Mouse (Mus musculus) E14TG2a.4 (cell line): Measurements from ENCODE around the gene Foxm1.

Source experiments
- H3K27me3 ChIP-seq: 2 replicates; pipeline ENCODE4 v1.6.1; 2014; ENCODE audit warnings: low read length, control low read depth; ENCODE audit not compliant: insufficient read depth
- H3K36me3 ChIP-seq: 2 replicates; pipeline ENCODE4 v1.6.1; 2014; ENCODE audit warnings: low read length, control low read depth; ENCODE audit not compliant: insufficient read depth
- H3K4me1 ChIP-seq: replicated peaks from 2 replicates; pipeline ENCODE4 v1.6.1; 2014; ENCODE audit warnings: low read depth, low read length, control low read depth
- H3K4me3 ChIP-seq: replicated peaks from 2 replicates; pipeline ENCODE4 v1.5.1; 2014; ENCODE audit warnings: mild to moderate bottlenecking, low read length
- H3K9me3 ChIP-seq: 2 replicates; pipeline ENCODE4 v1.6.1; 2014; ENCODE audit warnings: low read length, control low read depth
- CTCF ChIP-seq: conservative IDR thresholded peaks from 2 replicates; pipeline ENCODE4 v1.5.1; 2014; ENCODE audit warnings: low read length
- NANOG ChIP-seq: IDR thresholded peaks from 2 replicates; pipeline ENCODE4 v1.6.1; 2014; ENCODE audit warnings: borderline replicate concordance, low read length, mixed read lengths
- POU5F1 ChIP-seq: IDR thresholded peaks from 2 replicates; pipeline ENCODE4 v1.6.1; 2014; ENCODE audit warnings: low read length, borderline replicate concordance

Gene Foxm1

GRCm38 (mm10) chr6:128389185-128389584 lies 26.4 kb downstream of the Foxm1 start:
- TF ChIP-seq CTCF (no peak), NANOG (no peak), POU5F1 (no peak)
- Histone ChIP-seq H3K9me3 (no peaks in the 10 kb centered on the region), H3K4me3 (no peak overlapping the region), H3K27me3 (no peaks in the 10 kb centered on the region), H3K4me1 (0 out of 2 replicates have a peak, but pooled peaks cover 3% of the 10 kb centered on the region), H3K36me3 (no peaks in the 10 kb centered on the region)

DNA sequence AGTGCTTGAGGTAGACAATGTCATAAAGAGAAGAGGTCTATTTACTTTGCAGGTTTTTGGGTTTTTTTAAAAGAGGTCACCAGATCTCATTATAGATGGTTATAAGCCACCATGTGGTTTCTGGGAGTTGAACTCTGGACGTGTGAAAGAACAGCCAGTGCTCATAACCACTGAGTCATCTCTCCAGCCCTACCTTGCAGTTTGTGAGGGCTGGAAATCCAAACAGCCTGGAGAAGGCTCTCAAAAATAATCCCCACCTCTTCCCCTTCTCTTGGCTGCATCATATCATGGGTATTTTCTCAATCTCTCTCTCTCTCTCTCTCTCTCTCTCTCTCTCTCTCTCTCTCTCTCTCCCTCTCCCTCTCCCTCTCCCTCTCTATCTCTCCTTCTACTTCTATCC lies 27.9 kb downstream of the Foxm1 start:
- 0 out of 2 replicates have a peak, but pooled peaks cover 3% of the 10 kb centered on the region for H3K4me1 ChIP-seq
- H3K4me3 ChIP-seq = no peak overlapping the region

DNA sequence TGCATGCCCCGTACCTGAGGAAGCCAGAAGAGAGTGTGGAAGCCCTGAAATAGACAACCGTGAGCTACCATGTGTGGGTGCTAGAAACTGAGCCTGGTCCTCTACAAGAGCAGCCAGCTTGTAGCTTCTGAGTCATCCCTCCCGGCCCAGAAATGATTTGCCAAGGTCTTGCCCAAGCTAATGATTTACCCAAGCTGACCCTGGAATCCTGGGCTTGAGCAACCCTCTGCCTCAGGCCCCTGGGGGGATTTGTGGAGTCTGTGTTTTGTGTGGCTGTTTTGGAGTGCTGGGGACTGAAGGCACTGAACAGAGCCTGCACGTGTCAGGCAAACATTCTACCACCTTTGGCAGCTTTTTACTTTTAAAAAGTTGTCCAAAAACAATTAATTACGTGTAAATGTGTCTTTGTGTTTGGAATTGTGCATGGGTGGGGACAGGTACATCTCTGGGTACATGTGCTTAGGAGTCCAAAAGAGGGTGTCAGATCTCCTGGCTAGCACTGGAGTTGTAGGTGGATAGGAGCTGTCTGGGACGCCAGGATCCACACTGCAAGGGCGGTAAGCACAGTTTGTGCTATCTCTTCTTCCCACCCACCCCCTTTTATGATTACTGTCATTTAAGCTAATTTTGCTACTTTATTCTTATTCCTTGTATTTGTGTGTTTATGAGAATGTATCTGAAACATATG lies 35.0 kb downstream of the Foxm1 start:
- Histone ChIP-seq H3K4me3 (no peak overlapping the region), H3K4me1 (peaks cover 11% of the 10 kb centered on the region; the same call in 1 of the 2 replicates), H3K9me3 (no peaks in the 10 kb centered on the region), H3K27me3 (peaks cover 19% of the 10 kb centered on the region), H3K36me3 (no peaks in the 10 kb centered on the region)
- TF ChIP-seq POU5F1 (no peak), NANOG (no peak), CTCF (no peak)

More for the DNA sequence above, 27.9 kb downstream of the Foxm1 start:
- no peaks in the 10 kb centered on the region for H3K9me3 ChIP-seq
- TF ChIP-seq NANOG (no peak), CTCF (no peak), POU5F1 (no peak)
- no peaks in the 10 kb centered on the region for H3K27me3 ChIP-seq
- no peaks in the 10 kb centered on the region for H3K36me3 ChIP-seq

- H3K36me3 ChIP-seq = no peaks in the 10 kb centered on the region
- peaks cover 19% of the 10 kb centered on the region for H3K27me3 ChIP-seq
- TF ChIP-seq POU5F1 (no peak), CTCF (no peak), NANOG (no peak)
- H3K9me3 ChIP-seq = no peaks in the 10 kb centered on the region
- peak within 1 kb of the TSS; percentile 30; the same call in 1 of the 2 replicates for H3K4me3 ChIP-seq
- peaks cover 11% of the 10 kb centered on the region; the same call in 1 of the 2 replicates for H3K4me1 ChIP-seq
Observed at GRCm38 (mm10) chr6:128398996-128399395, 36.2 kb downstream of the Foxm1 start, which contains the start of gene Nrip2. Gene Nrip2, plus strand, starts transcription at chr6:128399296.

DNA sequence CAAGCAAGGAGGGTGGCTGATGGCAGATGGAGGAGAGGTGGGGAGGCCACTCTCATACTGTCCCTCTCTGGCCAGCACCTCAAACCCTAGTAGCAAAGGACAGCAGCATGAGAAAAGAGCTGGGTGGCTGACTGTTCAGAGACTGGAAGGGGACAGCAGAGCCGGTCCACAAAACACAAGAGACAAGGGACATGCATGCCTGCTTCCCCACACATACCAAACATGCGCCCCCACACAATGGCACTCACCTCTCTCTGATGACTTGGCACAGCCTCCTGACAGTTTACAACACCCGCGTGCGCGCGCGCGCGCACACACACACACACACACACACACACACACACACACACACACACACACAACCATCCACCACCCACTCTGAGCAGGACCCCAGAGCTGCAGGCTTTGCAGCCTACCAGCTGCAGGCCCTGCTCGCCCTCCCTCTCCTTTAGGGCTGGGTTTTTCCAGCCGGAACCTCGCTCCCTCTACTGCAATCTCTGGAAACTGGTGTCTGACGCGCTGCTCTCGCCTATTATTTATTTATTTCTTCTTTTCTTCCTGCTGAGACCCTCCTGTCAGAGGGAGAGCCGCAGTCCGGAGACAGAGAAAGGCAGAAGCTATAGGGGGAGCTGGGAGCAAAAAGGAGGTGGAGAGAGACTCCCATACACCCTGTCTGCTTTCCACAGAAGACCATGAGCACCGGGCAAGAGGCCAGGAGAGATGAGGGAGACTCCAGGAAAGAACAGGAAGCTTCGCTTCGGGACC lies 36.8 kb downstream of the Foxm1 start:
- Histone ChIP-seq H3K36me3 (no peaks in the 10 kb centered on the region), H3K4me1 (peaks cover 11% of the 10 kb centered on the region; the same call in 1 of the 2 replicates), H3K9me3 (no peaks in the 10 kb centered on the region), H3K4me3 (peak overlapping the region; percentile 30; the same call in 1 of the 2 replicates), H3K27me3 (peaks cover 19% of the 10 kb centered on the region)
- TF ChIP-seq CTCF (no peak), POU5F1 (no peak), NANOG (no peak)

- Histone ChIP-seq H3K27me3 (peaks cover 15% of the 10 kb centered on the region), H3K4me1 (peaks cover 39% of the 10 kb centered on the region), H3K9me3 (no peaks in the 10 kb centered on the region), H3K36me3 (peaks cover 42% of the 10 kb centered on the region), H3K4me3 (no peak overlapping the region)
- TF ChIP-seq NANOG (no peak), POU5F1 (no peak), CTCF (no peak)
Observed at GRCm38 (mm10) chr6:128404708-128405107, 41.9 kb downstream of the Foxm1 start.

DNA sequence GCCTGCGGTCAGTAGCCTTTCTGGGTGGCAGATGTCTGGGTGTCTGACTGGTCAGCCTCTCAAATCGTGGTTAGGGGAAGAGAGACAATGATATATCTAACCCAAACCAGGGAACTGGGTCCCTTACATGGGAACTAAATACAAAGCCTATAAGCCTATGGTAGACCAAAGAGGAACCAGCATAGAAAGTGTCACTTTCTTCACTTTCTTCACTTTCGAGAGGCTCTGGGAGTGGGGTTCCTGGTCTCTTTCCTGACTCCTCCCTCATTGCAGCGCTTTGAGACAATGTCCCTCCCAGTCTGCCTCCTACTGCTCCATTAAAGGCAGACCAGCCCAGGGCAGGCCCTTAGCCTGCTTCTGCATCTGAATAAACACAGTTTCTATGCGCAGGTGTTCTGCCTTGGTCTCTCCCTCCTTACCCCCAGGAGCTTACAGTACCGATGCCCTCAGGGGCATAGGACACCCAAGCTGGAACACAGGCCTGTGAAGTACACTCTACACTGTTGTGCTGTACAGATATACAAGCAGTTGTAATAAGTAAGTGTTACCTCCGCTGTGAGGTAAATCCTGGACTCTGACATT lies 45.9 kb downstream of the Foxm1 start:
- Histone ChIP-seq H3K36me3 (peaks cover 80% of the 10 kb centered on the region), H3K4me1 (peaks cover 52% of the 10 kb centered on the region), H3K4me3 (peak overlapping the region; percentile 41; the same call in 1 of the 2 replicates), H3K27me3 (no peaks in the 10 kb centered on the region), H3K9me3 (no peaks in the 10 kb centered on the region)
- TF ChIP-seq CTCF (no peak), POU5F1 (no peak), NANOG (no peak)

GRCm38 (mm10) chr6:128410305-128410704 lies 47.5 kb downstream of the Foxm1 start:
- H3K9me3 ChIP-seq = no peaks in the 10 kb centered on the region
- H3K36me3 ChIP-seq = peaks cover 85% of the 10 kb centered on the region
- peaks cover 64% of the 10 kb centered on the region for H3K4me1 ChIP-seq
- TF ChIP-seq CTCF = no peak
- TF ChIP-seq NANOG = no peak
- no peak for TF ChIP-seq POU5F1
- no peaks in the 10 kb centered on the region for H3K27me3 ChIP-seq
- H3K4me3 ChIP-seq = no peak overlapping the region
